Mouse (Mus musculus): ENCODE results near the gene Cyp2b19.

- TF ChIP-seq CTCF (conservative IDR thresholded peaks at IDR 0.05; ENCODE audit: low read length) (no peak), NANOG (IDR thresholded peaks at IDR 0.05; ENCODE audit: borderline replicate concordance, low read length) (no peak), POU5F1 (IDR thresholded peaks at IDR 0.05; ENCODE audit: borderline replicate concordance, low read length) (no peak)
These were observed 43.2 kb downstream of the Cyp2b19 start for GRCm38 (mm10) chr7:26800104-26800503.
